Mouse (Mus musculus): ENCODE results near the gene Cntf. TPM values are rescaled to one million over a fixed set of nuclear protein-coding genes. Genes with fewer than 3 reads are reported as not detected.

Gene Cntf
- polyA plus RNA-seq (2017; shearing (Covaris generic)): not detected

GRCm38 (mm10) chr19:12765308-12765707, at the start of gene Cntf:
Gene Cntf, minus strand, starts transcription at chr19:12765632.

GRCm38 (mm10) chr19:12795511-12796327, 30.3 kb upstream of the Cntf start, which contains the start of the genes Zfp91 and Lpxn:
Gene Zfp91, minus strand, starts transcription at chr19:12796126.
Gene Lpxn, plus strand, starts transcription at chr19:12796193.

Other genes with a start within 250 kb of the Cntf start
- 23.3 TPM for gene Fam111a, start 219.9 kb downstream of the Cntf start, polyA plus RNA-seq (2017; shearing (Covaris generic))
- gene Gm4952, start 165.7 kb downstream of the Cntf start, polyA plus RNA-seq (2017; shearing (Covaris generic)): not detected
- not detected for gene Glyat, start 132.3 kb downstream of the Cntf start, polyA plus RNA-seq (2017; shearing (Covaris generic))
- gene Olfr1442, start 95.2 kb downstream of the Cntf start, polyA plus RNA-seq (2017; shearing (Covaris generic)): not detected
- not detected for gene Olfr1443, start 87.5 kb downstream of the Cntf start, polyA plus RNA-seq (2017; shearing (Covaris generic))
- not detected for gene Keg1, start 69.8 kb downstream of the Cntf start, polyA plus RNA-seq (2017; shearing (Covaris generic))
- gene Zfp91, start 30.5 kb upstream of the Cntf start, polyA plus RNA-seq (2017; shearing (Covaris generic)): 21.1 TPM
- gene Lpxn, start 30.6 kb upstream of the Cntf start, polyA plus RNA-seq (2017; shearing (Covaris generic)): 348 TPM
- not detected for gene Gm5244, start 81.0 kb upstream of the Cntf start, polyA plus RNA-seq (2017; shearing (Covaris generic))
- not detected for gene Olfr1444, start 91.7 kb upstream of the Cntf start, polyA plus RNA-seq (2017; shearing (Covaris generic))
- gene Olfr1445, start 118.2 kb upstream of the Cntf start, polyA plus RNA-seq (2017; shearing (Covaris generic)): not detected
- gene Olfr1446, start 127.9 kb upstream of the Cntf start, polyA plus RNA-seq (2017; shearing (Covaris generic)): not detected
- not detected for gene Olfr1447, start 138.1 kb upstream of the Cntf start, polyA plus RNA-seq (2017; shearing (Covaris generic))
- not detected for gene Olfr1448, start 158.8 kb upstream of the Cntf start, polyA plus RNA-seq (2017; shearing (Covaris generic))
- gene Olfr1449, start 165.2 kb upstream of the Cntf start, polyA plus RNA-seq (2017; shearing (Covaris generic)): not detected
- not detected for gene Olfr1450, start 184.6 kb upstream of the Cntf start, polyA plus RNA-seq (2017; shearing (Covaris generic))
- gene Olfr1451, start 229.4 kb upstream of the Cntf start, polyA plus RNA-seq (2017; shearing (Covaris generic)): not detected